In the genomic region with DNA sequence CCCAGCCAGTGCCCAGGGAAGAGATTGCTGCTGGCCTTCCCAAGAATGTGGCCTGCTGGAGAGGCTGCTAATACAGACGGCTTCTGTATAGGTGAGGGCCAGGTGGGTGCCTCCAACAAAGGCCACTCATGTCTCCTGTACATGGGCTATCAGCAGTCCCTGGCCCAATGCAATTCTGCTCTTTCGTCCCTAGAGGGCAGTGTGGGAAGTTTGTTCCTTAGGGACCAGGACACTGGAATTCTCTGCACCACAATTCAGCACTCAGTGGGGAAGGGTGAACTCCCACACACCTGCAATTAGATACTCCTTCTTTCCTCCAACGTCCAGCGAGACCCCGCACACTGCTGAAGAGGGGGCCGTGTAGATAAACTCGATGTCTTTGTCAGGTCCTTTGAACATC, we compare ENCODE assay signal across 8 mouse cellular contexts. TPM values are rescaled to one million over a fixed set of nuclear protein-coding genes. Genes with fewer than 3 reads are reported as not detected.
A peak's percentile ranks its signal among the peaks of the same experiment; 100 is the strongest.
DNase-seq lines count a peak whose midpoint lies in the region; ATAC-seq and TF ChIP-seq lines count a peak whose summit lies in the region.

No protein-coding gene starts in this region.

- peak; percentile 38 for DNase-seq in ovary, postnatal 36 days (ENCODE audit: low spot score)
- no peak for DNase-seq in ovary, postnatal 10 days (ENCODE audit: low spot score)
- DNase-seq in adipocyte (ENCODE audit: low spot score), result peak; percentile 82
- peak; percentile 71 to 80 for DNase-seq in heart, postnatal 10 days
- peak; percentile 57 to 79 for DNase-seq in layer of hippocampus, adult 2 months (ENCODE audit: low spot score in 2 of 2)
- peak; percentile 40 for DNase-seq in midbrain, embryonic 10.5 days (ENCODE audit: low spot score)

- H3K4me1 ChIP-seq in midbrain, embryonic 10.5 days, result peaks cover 18% of the 10 kb centered on the region

- no peak overlapping the region for H3K4me3 ChIP-seq in layer of hippocampus, adult 2 months
- H3K4me3 ChIP-seq in midbrain, embryonic 10.5 days, result no peak overlapping the region

- 25% methylated on average over 7 of the region's 7 CpGs for WGBS in midbrain, embryonic 10.5 days

- ATAC-seq in common myeloid progenitor, adult 5-6 weeks (replicated peaks; ENCODE audit: low read depth, poor library complexity, severe bottlenecking), result peak; percentile 76
- no peak for ATAC-seq in activated CD4-positive, CD25-positive, alpha-beta regulatory T cell, adult 4 months

- no peaks in the 10 kb centered on the region for H3K9me3 ChIP-seq in midbrain, embryonic 10.5 days (replicated peaks)

- H3K27ac ChIP-seq in layer of hippocampus, adult 2 months, result no peak overlapping the region
- no peak overlapping the region for H3K27ac ChIP-seq in midbrain, embryonic 10.5 days (replicated peaks)

- TF ChIP-seq CTCF in layer of hippocampus, adult 2 months (conservative IDR thresholded peaks at IDR 0.05), result peak; percentile 96

- intact Hi-C loops in heart, postnatal 10 days (cut with DNase I), result loop anchor here (1.0 to 2.0 kb wide), 2 partner anchors 38 to 62 kb away; a partner anchor contains a TSS

- H3K36me3 ChIP-seq in midbrain, embryonic 10.5 days, result peaks cover 61% of the 10 kb centered on the region

- H3K27me3 ChIP-seq in midbrain, embryonic 10.5 days (ENCODE audit: low read depth, poor library complexity, severe bottlenecking), result no peaks in the 10 kb centered on the region

RNA-seq across cellular contexts. Expression of a gene that starts 25.2 kb away (rescaled TPM):
- total RNA-seq in common myeloid progenitor, adult 5-6 weeks (2017), result not detected in 2 replicates
- total RNA-seq in heart, postnatal 10 days (2021), result 1 to 10 TPM; 1.4 to 2.0 TPM
- 1 to 10 TPM; 1.1 to 1.6 TPM for total RNA-seq in layer of hippocampus, adult 2 months (2021)
- polyA plus RNA-seq in midbrain, embryonic 10.5 days (2016; fragmentation: Nextera tagmentation; extraction: Ambion mirVana), result 0.06 and 0.21 TPM in 2 replicates
- polyA plus RNA-seq in activated CD4-positive, CD25-positive, alpha-beta regulatory T cell, adult 4 months (2017; shearing (Covaris generic)), result under 1 TPM; 0.24 to 0.45 TPM

RNA-seq across cellular contexts. Expression of a gene that starts 27.1 kb away (rescaled TPM):
- total RNA-seq in common myeloid progenitor, adult 5-6 weeks (2017), result 9.9 and 14.9 TPM in 2 replicates
- 10 to 100 TPM; 13.9 TPM for total RNA-seq in heart, postnatal 10 days (2021)
- total RNA-seq in layer of hippocampus, adult 2 months (2021), result 10 to 100 TPM; 26.5 to 28.5 TPM
- 20.4 and 23.6 TPM in 2 replicates for polyA plus RNA-seq in midbrain, embryonic 10.5 days (2016; fragmentation: Nextera tagmentation; extraction: Ambion mirVana)
- polyA plus RNA-seq in activated CD4-positive, CD25-positive, alpha-beta regulatory T cell, adult 4 months (2017; shearing (Covaris generic)), result 10 to 100 TPM; 15.6 to 15.8 TPM

RNA-seq across cellular contexts. Expression of a gene that starts 38.4 kb away (rescaled TPM):
- 8.9 and 24.3 TPM in 2 replicates for total RNA-seq in common myeloid progenitor, adult 5-6 weeks (2017)
- 100 to 1,000 TPM; 199 to 211 TPM for total RNA-seq in heart, postnatal 10 days (2021)
- total RNA-seq in layer of hippocampus, adult 2 months (2021), result 100 to 1,000 TPM; 168 to 196 TPM
- 29.0 and 32.1 TPM in 2 replicates for polyA plus RNA-seq in midbrain, embryonic 10.5 days (2016; fragmentation: Nextera tagmentation; extraction: Ambion mirVana)
- polyA plus RNA-seq in activated CD4-positive, CD25-positive, alpha-beta regulatory T cell, adult 4 months (2017; shearing (Covaris generic)), result 10 to 100 TPM; 10.2 to 11.2 TPM
